Mouse (Mus musculus) cortical plate, adult 2 months (tissue): ENCODE data around the gene Olfr1419. TPM values are rescaled to one million over a fixed set of nuclear protein-coding genes. Genes with fewer than 3 reads are reported as not detected.

Experiments used
- H3K27ac ChIP-seq: fragments of 200-500 bp; 2 replicates; pipeline ENCODE4 v1.5.1; 2012; ENCODE audit warnings: low read length, control low read depth, inconsistent platforms; ENCODE audit not compliant: insufficient read depth
- H3K4me1 ChIP-seq: fragments of 200-500 bp; 2 replicates; pipeline ENCODE4 v1.6.1; 2011; ENCODE audit warnings: low read length; ENCODE audit not compliant: control insufficient read depth, insufficient read depth
- H3K4me3 ChIP-seq: fragments of 200-500 bp; 2 replicates; pipeline ENCODE4 v1.5.1; 2011; ENCODE audit warnings: mild to moderate bottlenecking, low read length, control low read depth; ENCODE audit not compliant: insufficient read depth
- CTCF ChIP-seq: fragments of 200-500 bp; IDR thresholded peaks from 2 replicates; pipeline ENCODE4 v1.5.1; 2011; ENCODE audit warnings: mild to moderate bottlenecking, control low read depth, low read length; ENCODE audit not compliant: insufficient read depth; ENCODE audit errors: extremely low read depth
- POLR2A ChIP-seq: fragments of 200-500 bp; IDR thresholded peaks from 2 replicates; pipeline ENCODE4 v1.6.1; 2011; ENCODE audit warnings: mild to moderate bottlenecking, low read length, control low read depth; ENCODE audit not compliant: insufficient read depth; ENCODE audit errors: extremely low read depth
- polyA plus RNA-seq: library from polyadenylated mRNA; depleted of rRNA; stranded (reverse); fragments of >200 nt; gene quantifications from 2 replicates; pipeline ENCODE4 v1.2.3, GENCODE M21; 2012

Gene Olfr1419
- polyA plus RNA-seq, 1 experiment: 0.15 TPM

DNA sequence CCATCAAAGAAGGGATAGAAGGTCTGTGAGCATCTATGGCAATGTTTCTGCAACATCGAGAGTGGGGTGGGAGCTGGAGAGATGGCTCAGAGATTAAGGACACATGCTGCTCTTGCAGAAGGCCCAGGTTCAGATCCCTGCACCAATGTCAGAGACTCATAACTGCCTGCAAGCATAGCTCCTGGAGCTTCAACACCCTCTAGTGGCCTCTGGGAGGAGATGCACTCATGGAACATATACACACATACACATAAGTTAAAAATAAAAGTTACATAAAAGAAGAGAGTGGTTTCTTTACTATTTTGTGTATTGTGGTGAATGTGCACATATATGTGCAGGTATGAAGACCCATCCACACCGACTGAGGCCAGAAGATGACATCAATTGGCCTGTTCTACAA is 7.1 kb downstream of the Olfr1419 start:
- Histone ChIP-seq H3K27ac (no peak overlapping the region), H3K4me1 (no peaks in the 10 kb centered on the region), H3K4me3 (no peak overlapping the region)
- TF ChIP-seq CTCF: no peak
- no peak for TF ChIP-seq POLR2A

DNA sequence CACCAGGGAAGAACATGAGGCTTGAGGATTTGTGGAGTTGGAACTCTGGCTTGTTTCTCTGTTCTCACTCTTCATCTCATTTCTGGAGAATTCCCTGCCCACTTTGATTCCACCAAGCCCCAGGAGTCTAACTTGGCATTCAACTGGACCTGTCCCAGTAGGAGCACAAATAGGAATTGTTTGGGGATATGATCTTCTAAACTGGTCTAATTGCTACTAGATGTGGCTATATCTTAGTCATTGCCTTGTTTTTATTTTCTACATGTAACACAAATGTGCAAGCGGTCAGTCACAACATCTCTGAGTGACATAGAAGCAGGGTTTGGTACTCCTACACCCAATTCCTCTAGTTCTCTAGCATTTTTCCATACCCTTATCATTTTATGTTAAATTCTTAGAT is 13.9 kb downstream of the Olfr1419 start, which contains the start of gene Olfr1418:
TSS of gene Olfr1418 (minus strand) at position 101 of the 400 bp plus-strand sequence.
- TF ChIP-seq CTCF (no peak), POLR2A (no peak)
- Histone ChIP-seq H3K4me3 (no peak within 1 kb of the TSS), H3K27ac (no peak within 1 kb of the TSS), H3K4me1 (no peaks in the 10 kb centered on the region)

DNA sequence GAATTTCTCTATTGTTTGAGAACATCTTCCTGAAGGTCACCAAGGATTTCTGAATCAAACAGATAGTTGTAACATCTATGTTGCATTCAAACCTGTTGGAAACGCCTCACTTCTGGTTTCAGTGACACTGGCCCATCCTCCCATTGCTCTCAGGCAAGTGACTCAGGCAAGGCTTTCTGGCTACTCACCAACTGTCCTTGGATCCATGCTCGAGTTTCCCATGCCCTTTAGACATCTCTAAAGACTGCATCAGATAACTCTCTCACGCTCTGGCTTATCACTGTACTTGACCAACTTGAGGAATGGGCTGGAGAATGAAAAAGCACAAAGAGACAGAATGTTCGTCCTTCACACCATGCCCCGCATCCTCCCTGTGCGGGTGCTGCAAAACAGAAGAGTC is 18.4 kb downstream of the Olfr1419 start:
- Histone ChIP-seq H3K4me3 (no peak overlapping the region), H3K4me1 (no peaks in the 10 kb centered on the region), H3K27ac (no peak overlapping the region)
- no peak for TF ChIP-seq POLR2A
- TF ChIP-seq CTCF: no peak

DNA sequence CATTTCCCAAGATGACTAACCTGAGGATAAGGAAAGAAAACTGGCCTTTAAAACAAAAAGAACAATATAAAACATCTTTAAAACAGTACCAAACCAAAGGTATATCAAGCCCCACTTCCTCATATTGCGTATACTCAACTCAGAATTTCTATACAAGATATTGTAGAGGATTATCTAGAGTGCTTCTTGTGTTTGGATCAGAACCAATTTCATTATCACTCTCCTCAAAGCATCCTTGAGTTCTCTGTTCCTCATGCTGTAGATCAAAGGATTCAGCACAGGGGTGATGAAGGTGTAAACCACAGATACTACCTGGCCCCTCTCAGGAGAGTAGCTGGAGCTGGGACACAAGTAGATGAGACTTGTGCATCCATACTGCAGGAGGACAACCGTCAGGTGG is 20.1 kb downstream of the Olfr1419 start:
- Histone ChIP-seq H3K27ac (no peak overlapping the region), H3K4me3 (no peak overlapping the region), H3K4me1 (no peaks in the 10 kb centered on the region)
- TF ChIP-seq POLR2A (no peak), CTCF (no peak)

DNA sequence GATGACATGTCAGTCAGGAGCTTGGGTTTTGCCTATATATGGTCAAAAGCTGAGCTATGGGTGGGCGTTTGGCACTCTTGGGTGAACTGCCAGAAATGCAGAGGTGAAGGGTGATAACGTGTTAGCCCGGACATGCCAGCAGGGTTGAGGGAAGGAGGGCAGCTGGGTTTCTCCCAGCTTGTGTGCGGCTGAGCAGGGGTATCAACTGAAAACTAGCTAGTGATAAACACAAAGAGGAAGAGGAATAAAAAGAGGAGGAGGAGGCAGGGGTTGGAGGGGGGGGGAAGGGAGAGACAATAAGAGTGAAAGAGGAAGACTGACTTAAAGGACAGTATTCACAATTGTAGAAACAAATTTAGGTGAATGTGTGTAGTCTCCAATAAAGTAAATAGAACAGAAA is 22.3 kb downstream of the Olfr1419 start:
- TF ChIP-seq POLR2A (no peak), CTCF (no peak)
- H3K27ac ChIP-seq: no peak overlapping the region
- H3K4me3 ChIP-seq: no peak overlapping the region
- H3K4me1 ChIP-seq: no peaks in the 10 kb centered on the region

DNA sequence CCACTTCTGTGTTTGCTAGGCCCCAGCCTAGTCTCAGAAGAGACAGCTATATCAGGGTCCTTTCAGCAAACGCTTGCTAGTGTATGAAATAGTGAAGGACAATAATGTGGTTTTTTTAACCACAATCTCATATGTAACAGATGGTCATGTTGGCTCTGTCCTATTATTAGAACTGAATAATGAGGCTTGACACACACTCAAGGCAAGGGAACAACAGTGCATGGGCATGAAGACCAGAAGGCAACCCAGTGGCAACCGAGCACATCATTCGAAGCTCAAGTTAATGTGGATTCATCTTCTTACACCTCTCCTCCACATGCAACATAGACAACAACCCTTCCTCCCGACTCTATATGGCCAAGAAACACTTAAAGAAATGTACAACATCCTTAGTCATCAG is 28.6 kb downstream of the Olfr1419 start:
- no peak overlapping the region for H3K4me3 ChIP-seq
- no peak for TF ChIP-seq POLR2A
- TF ChIP-seq CTCF: no peak
- no peak overlapping the region for H3K27ac ChIP-seq
- H3K4me1 ChIP-seq: peaks cover 2% of the 10 kb centered on the region; the same call in 1 of the 2 replicates

DNA sequence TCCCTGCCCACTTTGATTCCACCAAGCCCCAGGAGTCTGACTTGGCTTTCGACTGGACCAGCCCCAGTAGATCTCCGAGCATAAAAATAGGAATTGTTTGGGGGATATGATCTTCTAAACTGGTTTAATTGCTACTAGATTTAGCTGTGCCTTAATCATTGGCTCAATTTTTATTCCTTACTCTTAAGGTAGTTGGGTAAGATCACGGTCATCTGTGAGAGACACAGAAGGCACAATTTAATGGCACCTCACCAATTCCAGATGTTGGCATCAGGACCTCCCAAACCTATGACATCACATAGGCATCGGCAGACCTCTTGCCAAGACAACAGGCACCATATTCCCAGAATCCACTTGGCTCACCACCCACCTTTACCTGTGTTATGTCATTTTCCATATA is 35.8 kb downstream of the Olfr1419 start, which contains the start of gene Olfr1417:
TSS of gene Olfr1417 (minus strand) at position 101 of the 400 bp plus-strand sequence.
- TF ChIP-seq POLR2A (no peak), CTCF (no peak)
- Histone ChIP-seq H3K4me3 (no peak within 1 kb of the TSS), H3K27ac (no peak within 1 kb of the TSS), H3K4me1 (no peaks in the 10 kb centered on the region)

DNA sequence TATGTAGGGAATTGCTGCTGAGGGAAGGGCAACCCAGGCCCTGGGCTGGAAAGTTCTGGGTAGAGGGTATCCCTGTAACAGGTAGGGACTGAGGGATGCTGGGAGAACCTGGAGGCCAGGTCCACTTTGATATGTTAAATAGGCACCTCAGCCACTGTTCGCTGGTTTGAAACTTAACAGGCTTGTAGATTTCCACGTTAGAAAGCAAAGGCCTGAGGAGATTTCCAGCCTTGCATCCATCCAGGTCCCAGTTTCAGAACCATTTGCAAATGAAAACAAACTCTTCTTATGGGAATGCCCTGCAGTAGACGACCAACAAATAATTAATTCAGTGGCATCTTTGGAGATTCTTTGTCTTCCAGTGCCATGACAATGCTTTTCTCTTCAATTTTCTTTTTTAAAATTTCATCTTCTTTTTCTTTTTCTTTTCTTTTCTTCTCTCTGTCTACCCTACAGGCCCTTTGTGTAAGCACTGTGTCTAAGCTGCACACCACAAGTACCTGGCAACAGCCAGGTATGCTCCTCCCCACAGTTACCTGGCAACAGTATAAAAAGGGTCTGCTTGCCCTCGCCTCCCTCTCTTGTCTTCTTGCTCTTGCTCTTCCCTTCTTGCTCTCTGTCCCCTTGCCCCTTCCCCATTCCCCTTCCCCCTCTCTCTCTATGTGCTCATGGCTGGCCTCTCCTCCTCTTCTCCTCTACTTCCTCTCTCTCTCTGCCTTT is 51.4 kb downstream of the Olfr1419 start:
- peaks cover 2% of the 10 kb centered on the region; the same call in 1 of the 2 replicates for H3K4me1 ChIP-seq
- no peak overlapping the region for H3K4me3 ChIP-seq
- TF ChIP-seq CTCF: no peak
- H3K27ac ChIP-seq: no peak overlapping the region

DNA sequence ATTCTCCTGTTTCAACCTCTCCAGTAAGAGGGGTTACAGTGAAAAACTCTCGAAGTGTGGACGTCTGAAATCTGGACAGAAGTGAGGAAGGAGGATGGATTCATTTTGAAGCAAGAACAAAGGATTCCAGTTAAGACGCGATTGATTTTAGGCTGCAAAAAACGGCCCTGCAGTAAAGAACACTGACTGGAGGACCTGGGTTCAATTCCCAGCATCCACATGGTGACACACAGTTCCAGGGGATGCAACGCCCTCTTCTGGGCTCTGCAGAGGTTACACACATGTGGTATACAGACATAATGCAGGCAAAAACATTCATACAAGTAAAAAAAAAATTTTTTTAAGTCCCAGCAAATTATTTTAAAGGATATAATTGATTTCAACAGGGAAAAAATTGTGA is 54.7 kb downstream of the Olfr1419 start:
- TF ChIP-seq POLR2A (no peak), CTCF (0 out of 2 replicates have a peak, but pooled peaks have one; percentile 8)

DNA sequence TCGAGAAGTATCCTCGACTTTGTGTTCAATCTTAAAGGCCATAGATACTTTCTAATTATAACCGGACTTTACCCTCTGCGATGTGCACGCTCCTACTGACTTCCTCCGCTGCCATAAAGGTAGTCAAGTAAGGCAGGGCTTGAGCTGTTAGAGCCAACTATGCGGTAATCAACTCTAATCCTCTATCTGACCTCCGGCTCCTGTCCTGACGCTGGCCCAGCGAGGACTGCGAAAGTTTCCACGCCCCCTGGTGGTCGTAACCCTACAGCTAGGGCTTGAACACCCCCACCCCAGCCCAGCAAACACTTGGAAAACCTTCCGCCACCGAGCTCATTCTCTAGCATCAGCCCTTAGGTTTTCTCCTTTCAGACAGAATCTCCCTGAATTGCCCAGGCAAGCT is 55.1 kb downstream of the Olfr1419 start:
- Histone ChIP-seq H3K4me3 (peak overlapping the region; percentile 61), H3K27ac (no peak overlapping the region), H3K4me1 (peaks cover 4% of the 10 kb centered on the region; the same call in 1 of the 2 replicates)
- TF ChIP-seq CTCF: peak; percentile 31; the same call in 1 of the 2 replicates
- TF ChIP-seq POLR2A: no peak

More for the DNA sequence above, 54.7 kb downstream of the Olfr1419 start:
- Histone ChIP-seq H3K4me1 (peaks cover 4% of the 10 kb centered on the region; the same call in 1 of the 2 replicates), H3K27ac (no peak overlapping the region), H3K4me3 (peak overlapping the region; percentile 61; the same call in 1 of the 2 replicates)
